In genomic region chr5:72646996-72647395, GRCm38 (mm10) we compare ENCODE assay signal across 8 mouse cellular contexts. TPM values are rescaled to one million over a fixed set of nuclear protein-coding genes. Genes with fewer than 3 reads are reported as not detected.
DNase-seq lines count a peak whose midpoint lies in the region; ATAC-seq and TF ChIP-seq lines count a peak whose summit lies in the region.
"Had no signal": no experiment of that assay in that cellular context is flagged by ENCODE, and none has a peak within 500 bp of the region (broad histone marks: within the 10 kb centered on the region; RNA-seq: fewer than 3 reads in every experiment).

No protein-coding gene starts in this region.

- H3K27me3 ChIP-seq in lung, embryonic 15.5 days: peaks cover 26% of the 10 kb centered on the region
- peaks cover 44% of the 10 kb centered on the region for H3K27me3 ChIP-seq in forebrain, embryonic 12.5 days
- H3K27me3 ChIP-seq in limb, embryonic 11.5 days (ENCODE audit: control insufficient read depth, insufficient read depth, low read length): peaks cover 6% of the 10 kb centered on the region; the same call in 1 of the 2 replicates
- H3K27me3 ChIP-seq in neural tube, embryonic 15.5 days (replicated peaks): peaks cover 27% of the 10 kb centered on the region

- H3K4me2 ChIP-seq in lung, embryonic 15.5 days: peak overlapping the region; percentile 93
- peak overlapping the region; percentile 94 for H3K4me2 ChIP-seq in forebrain, embryonic 12.5 days
- H3K4me2 ChIP-seq in limb, embryonic 11.5 days (ENCODE audit: low read depth, severe bottlenecking): peak overlapping the region; percentile 89
- H3K4me2 ChIP-seq in neural tube, embryonic 15.5 days: peak overlapping the region; percentile 93

- intact Hi-C loops in left cerebral cortex, postnatal 14 days (cut with DNase I): no loop called here

- peaks cover 11% of the 10 kb centered on the region; the same call in 1 of the 2 replicates for H3K4me1 ChIP-seq in lung, embryonic 15.5 days
- no peaks in the 10 kb centered on the region for H3K4me1 ChIP-seq in lung, adult 2 months (ENCODE audit: control insufficient read depth, insufficient read depth, low read length)
- peaks cover 11% of the 10 kb centered on the region for H3K4me1 ChIP-seq in forebrain, embryonic 12.5 days
- H3K4me1 ChIP-seq in limb, embryonic 11.5 days (ENCODE audit: control insufficient read depth, insufficient read depth, low read length): no peaks in the 10 kb centered on the region
- peaks cover 15% of the 10 kb centered on the region for H3K4me1 ChIP-seq in neural tube, embryonic 15.5 days

- ATAC-seq in lung, embryonic 15.5 days (ENCODE audit: borderline replicate concordance, extremely low read depth, low FRiP score, low TSS enrichment): no peak
- ATAC-seq in forebrain, embryonic 12.5 days (ENCODE audit: low FRiP score): peak; percentile 3; the same call in 1 of the 2 replicates
- ATAC-seq in limb, embryonic 11.5 days (ENCODE audit: insufficient number of reproducible peaks, low FRiP score, low TSS enrichment, low read depth): no peak
- ATAC-seq in neural tube, embryonic 15.5 days (ENCODE audit: low FRiP score): no peak

- H3K4me3 ChIP-seq in lung, embryonic 15.5 days: peak overlapping the region; percentile 53
- H3K4me3 ChIP-seq in lung, adult 2 months (replicated peaks; ENCODE audit: extremely low read depth, low read depth, low read length): no peak overlapping the region
- H3K4me3 ChIP-seq in forebrain, embryonic 12.5 days (replicated peaks): peak overlapping the region; percentile 48
- peak overlapping the region; percentile 49 for H3K4me3 ChIP-seq in limb, embryonic 11.5 days (ENCODE audit: low read depth, low read length)
- H3K4me3 ChIP-seq in neural tube, embryonic 15.5 days (replicated peaks): peak overlapping the region; percentile 49

- no peak overlapping the region for H3K9ac ChIP-seq in lung, embryonic 15.5 days
- peak overlapping the region; percentile 47; the same call in 1 of the 2 replicates for H3K9ac ChIP-seq in forebrain, embryonic 12.5 days
- H3K9ac ChIP-seq in limb, embryonic 11.5 days (ENCODE audit: low read length): no peak overlapping the region
- H3K9ac ChIP-seq in neural tube, embryonic 15.5 days (replicated peaks): peak overlapping the region; percentile 37; the same call in 1 of the 2 replicates

- H3K36me3 ChIP-seq in lung, embryonic 15.5 days: no peaks in the 10 kb centered on the region
- H3K36me3 ChIP-seq in forebrain, embryonic 12.5 days (replicated peaks): no peaks in the 10 kb centered on the region
- no peaks in the 10 kb centered on the region for H3K36me3 ChIP-seq in limb, embryonic 11.5 days (ENCODE audit: control insufficient read depth, insufficient read depth, low read length)
- H3K36me3 ChIP-seq in neural tube, embryonic 15.5 days: no peaks in the 10 kb centered on the region

- no peaks in the 10 kb centered on the region for H3K9me3 ChIP-seq in lung, embryonic 15.5 days
- no peaks in the 10 kb centered on the region for H3K9me3 ChIP-seq in forebrain, embryonic 12.5 days
- no peaks in the 10 kb centered on the region for H3K9me3 ChIP-seq in limb, embryonic 11.5 days (ENCODE audit: control insufficient read depth, low read length)
- no peaks in the 10 kb centered on the region for H3K9me3 ChIP-seq in neural tube, embryonic 15.5 days (replicated peaks)

- no peak for DNase-seq in lung, adult 2 months
- DNase-seq in limb, embryonic 11.5 days (ENCODE audit: low spot score): no peak
- no peak for DNase-seq in cerebellum, postnatal 10 days
- no peak for DNase-seq in left cerebral cortex, postnatal 14 days (ENCODE audit: low spot score in 2 of 2)

- H3K27ac ChIP-seq in lung, embryonic 15.5 days: no peak overlapping the region
- H3K27ac ChIP-seq in forebrain, embryonic 12.5 days: no peak overlapping the region
- no peak overlapping the region for H3K27ac ChIP-seq in limb, embryonic 11.5 days (replicated peaks; ENCODE audit: low read depth, low read length)
- H3K27ac ChIP-seq in neural tube, embryonic 15.5 days (replicated peaks): no peak overlapping the region

- WGBS in lung, embryonic 15.5 days: 31% methylated on average over 10 of the region's 10 CpGs
- 23% methylated on average over 10 of the region's 10 CpGs for WGBS in lung, adult 2 months
- WGBS in forebrain, embryonic 12.5 days: 32% methylated on average over 10 of the region's 10 CpGs
- WGBS in limb, embryonic 11.5 days: 27% methylated on average over 10 of the region's 10 CpGs
- WGBS in neural tube, embryonic 15.5 days: 31% methylated on average over 10 of the region's 10 CpGs

- TF ChIP-seq POLR2A in lung, adult 2 months (IDR thresholded peaks at IDR 0.05; ENCODE audit: borderline replicate concordance, extremely low read depth, low read depth, low read length): no peak

- TF ChIP-seq CTCF in lung, adult 2 months (IDR thresholded peaks at IDR 0.05; ENCODE audit: insufficient read depth, low read length): no peak

RNA-seq across cellular contexts. Expression of gene Nipal1, which starts 0.6 kb away (rescaled TPM):
- polyA plus RNA-seq in lung, embryonic 15.5 days (2015; fragmentation: Nextera tagmentation; extraction: Ambion mirVana): 0.93 and 2.0 TPM in 2 replicates
- polyA plus RNA-seq in lung, adult 2 months (2012; rRNA removed): 2.2 and 3.6 TPM in 2 replicates
- polyA plus RNA-seq in forebrain, embryonic 12.5 days (2016; fragmentation: Nextera tagmentation; extraction: Ambion mirVana): 0.49 and 0.56 TPM in 2 replicates
- 0.21 and 0.41 TPM in 2 replicates for polyA plus RNA-seq in limb, embryonic 11.5 days (2014; fragmentation: Nextera tagmentation; extraction: Ambion mirVana)
- polyA plus RNA-seq in neural tube, embryonic 15.5 days (2015; fragmentation: Nextera tagmentation; extraction: Ambion mirVana): 0.52 and 4.1 TPM in 2 replicates
- not detected for total RNA-seq in left cerebral cortex, postnatal 14 days (2021)

RNA-seq across cellular contexts. Expression of gene Cnga1, which starts 2.9 kb away (rescaled TPM):
- 0.06 TPM in 1 of 2 replicates, not detected in the other for polyA plus RNA-seq in lung, embryonic 15.5 days (2015; fragmentation: Nextera tagmentation; extraction: Ambion mirVana)
- 0.04 and 0.08 TPM in 2 replicates for polyA plus RNA-seq in lung, adult 2 months (2012; rRNA removed)
- not detected in 2 replicates for polyA plus RNA-seq in forebrain, embryonic 12.5 days (2016; fragmentation: Nextera tagmentation; extraction: Ambion mirVana)
- not detected in 2 replicates for polyA plus RNA-seq in limb, embryonic 11.5 days (2014; fragmentation: Nextera tagmentation; extraction: Ambion mirVana)
- 0.09 TPM in 1 of 2 replicates, not detected in the other for polyA plus RNA-seq in neural tube, embryonic 15.5 days (2015; fragmentation: Nextera tagmentation; extraction: Ambion mirVana)
- not detected for total RNA-seq in left cerebral cortex, postnatal 14 days (2021)
- total RNA-seq: gastrocnemius, postnatal 4 days had no signal

RNA-seq across cellular contexts. Expression of gene Gm5868, which starts 59.6 kb away (rescaled TPM):
- 0.14 and 0.16 TPM in 2 replicates for polyA plus RNA-seq in lung, embryonic 15.5 days (2015; fragmentation: Nextera tagmentation; extraction: Ambion mirVana)
- not detected in 2 replicates for polyA plus RNA-seq in lung, adult 2 months (2012; rRNA removed)
- 3.2 and 3.5 TPM in 2 replicates for polyA plus RNA-seq in forebrain, embryonic 12.5 days (2016; fragmentation: Nextera tagmentation; extraction: Ambion mirVana)
- polyA plus RNA-seq in limb, embryonic 11.5 days (2014; fragmentation: Nextera tagmentation; extraction: Ambion mirVana): 0.81 and 1.6 TPM in 2 replicates
- 6.9 and 8.5 TPM in 2 replicates for polyA plus RNA-seq in neural tube, embryonic 15.5 days (2015; fragmentation: Nextera tagmentation; extraction: Ambion mirVana)
- total RNA-seq in left cerebral cortex, postnatal 14 days (2021): under 1 TPM; 0.26 to 0.44 TPM
- total RNA-seq: gastrocnemius, postnatal 4 days had no signal

Comparison
In these comparisons a context has a peak if more than half of its experiments do, and no peak if none do; other contexts are left out.
1. H3K9ac ChIP-seq: peak in forebrain, embryonic 12.5 days (single experiment) and neural tube, embryonic 15.5 days (single experiment); none in lung, embryonic 15.5 days (single experiment) and limb, embryonic 11.5 days (single experiment).
2. Peak in every context shown above with its lines, with median percentiles within 50 percentile points of each other: H3K4me2 ChIP-seq.